Mouse (Mus musculus) liver, embryonic 14.5 days (tissue): Measurements from ENCODE around the gene Ube2i.

Source experiments
- CTCF ChIP-seq: IDR thresholded peaks from 2 replicates; pipeline ENCODE4 v1.5.1; 2016; ENCODE audit warnings: antibody characterized with exemption, low read depth, control low read depth
- EP300 ChIP-seq: IDR thresholded peaks from 2 replicates; pipeline ENCODE4 v1.6.1; 2016; ENCODE audit warnings: antibody characterized with exemption, low read depth

DNA sequence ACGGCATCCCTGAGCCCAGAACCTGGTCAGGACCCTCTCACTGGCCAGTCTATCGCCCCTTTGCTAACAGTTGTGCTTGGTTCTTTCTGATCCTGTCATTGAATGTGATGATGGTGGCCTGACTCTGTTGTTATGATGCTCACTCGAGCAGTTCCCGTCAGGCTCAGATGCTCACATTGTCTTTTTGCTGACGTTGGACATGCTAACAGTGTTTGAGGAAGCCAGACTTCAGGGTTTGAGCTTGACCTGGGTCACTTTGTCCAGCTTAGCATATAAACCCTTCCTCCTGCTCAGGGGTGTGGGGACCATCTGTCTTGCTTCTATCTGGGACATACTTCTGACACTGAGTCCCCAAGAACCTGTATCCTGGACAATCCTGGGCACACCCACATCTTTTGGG is 43.9 kb upstream of the Ube2i start, which contains the start of gene Prss29:
- TF ChIP-seq CTCF (no peak), EP300 (no peak)
